Mouse (Mus musculus): ENCODE data around the gene Cyb5r3. TPM values are rescaled to one million over a fixed set of nuclear protein-coding genes. Genes with fewer than 3 reads are reported as not detected.
A peak's percentile ranks its signal among the peaks of the same experiment; 100 is the strongest.

Gene Cyb5r3
- total RNA-seq (2012; rRNA removed) = 20.8 and 22.6 TPM in 2 replicates
- 10 to 100 TPM in 1 of 2 experiments, not detected in 1; 67.0 TPM for polyA plus RNA-seq (2012; ENCODE audit: insufficient read depth in 1 of 2, insufficient read length in 2 of 2, low read depth in 1 of 2, low replicate concordance in 2 of 2, missing spikeins in 1 of 2)

- peak within 1 kb of the TSS; percentile 60 for H3K27ac ChIP-seq (ENCODE audit: control insufficient read depth, low read depth, low read length)
- TF ChIP-seq GATA1 (IDR thresholded peaks at IDR 0.05; ENCODE audit: low read depth, low read length) = no peak
- TF ChIP-seq CHD2 (IDR thresholded peaks at IDR 0.05; ENCODE audit: low read length) = no peak
- 0 out of 2 replicates have a peak, but pooled peaks have one; percentile 34 for TF ChIP-seq MAX (IDR thresholded peaks at IDR 0.05; ENCODE audit: low read length)
- TF ChIP-seq E2F4 (IDR thresholded peaks at IDR 0.05; ENCODE audit: borderline replicate concordance, low read depth, low read length) = 0 out of 2 replicates have a peak, but pooled peaks have one; percentile 33
- no peak for TF ChIP-seq SMC3 (IDR thresholded peaks at IDR 0.05; ENCODE audit: low read depth, low read length)
- no peak for TF ChIP-seq MEF2A (IDR thresholded peaks at IDR 0.05; ENCODE audit: extremely low read depth, insufficient replicate concordance, low read depth, low read length, poor library complexity, severe bottlenecking)
- TF ChIP-seq MAZ (IDR thresholded peaks at IDR 0.05; ENCODE audit: low read depth, low read length) = 0 out of 2 replicates have a peak, but pooled peaks have one; percentile 10
- no peak for TF ChIP-seq RAD21 (IDR thresholded peaks at IDR 0.05; ENCODE audit: low read depth, low read length)
- TF ChIP-seq POLR2A (IDR thresholded peaks at IDR 0.05; ENCODE audit: control insufficient read depth in 1 of 2, insufficient read depth in 1 of 2, low read depth in 1 of 2, low read length in 2 of 2, poor library complexity in 1 of 2) = peak in 1 of 2 experiments; percentile 8; a peak in 1 of 4 replicates
- 0 out of 2 replicates have a peak, but pooled peaks have one; percentile 50 for TF ChIP-seq CHD1 (IDR thresholded peaks at IDR 0.05; ENCODE audit: low read depth, low read length)
- H3K36me3 ChIP-seq (ENCODE audit: control insufficient read depth in 1 of 2, insufficient read depth in 2 of 2, low read length in 2 of 2) = peaks cover 0 to 13% of the 10 kb centered on the region in 2 experiments; a peak in 2 of 4 replicates
- peak within 1 kb of the TSS; percentile 75 for H3K9ac ChIP-seq (ENCODE audit: control insufficient read depth, low read depth, low read length, poor library complexity, severe bottlenecking)
- H3K4me3 ChIP-seq (ENCODE audit: control insufficient read depth in 1 of 2, insufficient read depth in 1 of 2, low read depth in 2 of 2, low read length in 2 of 2) = peak within 1 kb of the TSS; percentile 63 to 97
- DNase-seq (ENCODE audit: low read depth, low spot score) = no peak
- H3K79me2 ChIP-seq (ENCODE audit: control insufficient read depth, insufficient read depth, low read length, poor library complexity) = no peaks in the 10 kb centered on the region; the same call in 1 of the 2 replicates
- no peaks in the 10 kb centered on the region for H3K9me3 ChIP-seq (replicated peaks; ENCODE audit: insufficient read depth, low read length)
- H3K4me1 ChIP-seq (ENCODE audit: control insufficient read depth in 1 of 2, insufficient read depth in 2 of 2, low read length in 2 of 2) = peaks cover 7 to 20% of the 10 kb centered on the region in 2 experiments
- H3K27me3 ChIP-seq (ENCODE audit: control insufficient read depth in 1 of 2, insufficient read depth in 2 of 2, low read length in 2 of 2) = no peaks in the 10 kb centered on the region
Observed at GRCm38 (mm10) chr15:83172492-83173429, at the start of gene Cyb5r3. Gene Cyb5r3 (minus strand): TSS chr15:83172592.

- no peak overlapping the region for H3K9ac ChIP-seq (ENCODE audit: control insufficient read depth, low read depth, low read length, poor library complexity, severe bottlenecking)
- H3K27me3 ChIP-seq (ENCODE audit: control insufficient read depth in 1 of 2, insufficient read depth in 2 of 2, low read length in 2 of 2) = peaks cover 1 to 4% of the 10 kb centered on the region in 2 experiments; a peak in 1 of 4 replicates
- H3K79me2 ChIP-seq (ENCODE audit: control insufficient read depth, insufficient read depth, low read length, poor library complexity) = no peaks in the 10 kb centered on the region
- H3K9me3 ChIP-seq (replicated peaks; ENCODE audit: insufficient read depth, low read length) = no peaks in the 10 kb centered on the region
- TF ChIP-seq GABPA (IDR thresholded peaks at IDR 0.05; ENCODE audit: low read depth, low read length) (no peak), RAD21 (IDR thresholded peaks at IDR 0.05; ENCODE audit: low read depth, low read length) (no peak), MYC (IDR thresholded peaks at IDR 0.05; ENCODE audit: low read depth, low read length) (no peak), BHLHE40 (IDR thresholded peaks at IDR 0.05; ENCODE audit: borderline replicate concordance, low read depth, low read length) (no peak), ELF1 (IDR thresholded peaks at IDR 0.05; ENCODE audit: low read depth, low read length) (no peak), ZC3H11A (IDR thresholded peaks at IDR 0.05; ENCODE audit: low read depth, low read length) (no peak), USF1 (IDR thresholded peaks at IDR 0.05; ENCODE audit: low read depth, low read length) (no peak), TCF12 (IDR thresholded peaks at IDR 0.05; ENCODE audit: low read depth, low read length) (no peak), TAL1 (IDR thresholded peaks at IDR 0.05; ENCODE audit: low read length) (no peak), MYB (IDR thresholded peaks at IDR 0.05; ENCODE audit: low read depth, low read length) (no peak), ETS1 (IDR thresholded peaks at IDR 0.05; ENCODE audit: low read depth, low read length) (no peak), NELFE (IDR thresholded peaks at IDR 0.05; ENCODE audit: low read depth, low read length) (no peak), EP300 (IDR thresholded peaks at IDR 0.05; ENCODE audit: low read depth in 1 of 2, low read length in 2 of 2) (no peak), ZMIZ1 (IDR thresholded peaks at IDR 0.05; ENCODE audit: low read depth, low read length) (no peak), HCFC1 (IDR thresholded peaks at IDR 0.05; ENCODE audit: low read depth, low read length) (no peak)
- no peak overlapping the region for H3K27ac ChIP-seq (ENCODE audit: control insufficient read depth, low read depth, low read length)
- no peaks in the 10 kb centered on the region for H3K4me1 ChIP-seq (ENCODE audit: control insufficient read depth in 1 of 2, insufficient read depth in 2 of 2, low read length in 2 of 2)
- no peaks in the 10 kb centered on the region for H3K36me3 ChIP-seq (ENCODE audit: control insufficient read depth in 1 of 2, insufficient read depth in 2 of 2, low read length in 2 of 2)
- H3K4me3 ChIP-seq (ENCODE audit: control insufficient read depth in 1 of 2, insufficient read depth in 1 of 2, low read depth in 2 of 2, low read length in 2 of 2) = no peak overlapping the region
- no peak for DNase-seq (ENCODE audit: low read depth, low spot score)
Observed at GRCm38 (mm10) chr15:83221721-83222120, 49.3 kb upstream of the Cyb5r3 start.
